Mouse (Mus musculus): ENCODE results near the gene Cyp2a22.
"Not testable (repeated sequence)": the region's sequence is repeated elsewhere in the genome, so short reads cannot be mapped to it uniquely, and the experiment has no call there.

Cyp2a22 gene

DNA sequence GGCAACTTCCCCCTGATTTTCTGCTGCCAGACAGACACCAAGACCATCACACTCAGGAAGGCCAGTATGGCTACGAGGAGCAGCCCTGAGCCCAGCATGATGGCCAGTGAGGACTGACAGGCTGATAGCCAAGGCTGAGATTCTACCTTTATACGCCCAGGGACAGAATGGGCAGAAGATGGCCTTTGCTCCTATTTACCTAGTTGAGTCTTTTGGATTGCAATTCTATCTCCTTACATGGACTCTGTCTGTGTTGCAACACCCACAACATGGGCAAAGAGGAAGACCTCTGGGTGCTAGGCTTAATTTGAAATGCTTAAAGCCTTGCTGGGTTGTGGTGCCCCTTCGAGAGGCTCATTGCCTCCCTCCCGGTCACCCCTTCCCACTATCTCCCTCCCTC lies at the start of gene Cyp2a22:
Gene Cyp2a22, minus strand, starts transcription at position 123 of the 400 bp plus-strand sequence.
- DNase-seq, result no peak

DNA sequence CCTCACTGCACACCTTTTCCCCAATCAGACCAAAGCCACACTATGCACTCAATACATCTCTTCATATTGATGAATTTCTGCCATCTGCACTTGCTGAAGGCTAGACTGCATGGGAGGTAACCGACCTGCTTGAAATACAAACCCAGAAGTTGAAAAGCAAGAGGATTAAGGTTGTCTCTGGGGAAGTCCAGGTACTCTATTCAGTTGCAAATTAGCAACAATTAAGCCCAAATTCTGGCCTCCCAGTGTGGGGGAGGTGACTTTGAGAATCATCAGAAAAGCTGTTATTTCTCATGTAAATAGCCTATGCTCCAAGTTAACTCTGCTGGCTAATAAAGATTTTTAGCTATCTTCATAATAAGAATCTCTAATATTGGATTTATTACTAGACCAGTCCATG lies 44.0 kb upstream of the Cyp2a22 start:
- DNase-seq, result not testable (repeated sequence)

DNA sequence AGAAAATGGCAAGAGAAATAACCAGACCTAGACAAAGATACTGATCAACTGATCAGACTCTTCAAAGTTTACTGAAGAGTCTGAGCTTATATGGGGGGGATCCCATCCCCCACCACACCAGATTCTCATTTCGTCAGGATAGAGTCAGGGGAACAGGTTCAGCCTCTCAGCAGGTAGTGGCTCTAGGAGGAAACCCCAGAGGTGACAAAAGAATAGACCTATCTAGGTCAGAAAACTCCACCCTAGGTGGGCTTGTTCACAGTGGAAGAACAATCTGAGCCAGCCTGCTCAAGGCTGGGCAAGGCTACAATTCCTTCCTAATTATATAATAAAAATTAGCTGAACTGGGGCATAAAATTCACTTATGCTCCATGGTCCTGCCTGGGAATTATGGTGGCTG lies 43.4 kb upstream of the Cyp2a22 start:
- no peak for DNase-seq

DNA sequence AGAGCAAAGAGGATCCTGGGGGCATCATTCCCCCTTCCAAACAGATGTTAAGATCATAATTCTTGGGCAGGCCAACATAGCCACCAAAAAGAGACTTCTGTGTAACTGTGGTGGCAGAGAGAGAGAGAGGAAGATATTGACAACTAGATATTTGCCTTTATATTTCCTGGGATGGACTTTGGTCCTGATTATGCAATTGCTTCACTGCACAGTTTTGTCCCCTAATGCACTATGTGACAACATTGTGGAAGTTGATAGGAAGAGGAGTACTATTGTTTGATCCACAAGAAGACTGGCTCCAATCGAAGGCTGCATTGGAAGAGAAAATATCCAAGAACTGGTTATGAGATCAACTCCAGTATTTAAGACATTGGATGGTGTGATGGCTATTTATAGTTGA lies 42.8 kb upstream of the Cyp2a22 start:
- not testable (repeated sequence) for DNase-seq

DNA sequence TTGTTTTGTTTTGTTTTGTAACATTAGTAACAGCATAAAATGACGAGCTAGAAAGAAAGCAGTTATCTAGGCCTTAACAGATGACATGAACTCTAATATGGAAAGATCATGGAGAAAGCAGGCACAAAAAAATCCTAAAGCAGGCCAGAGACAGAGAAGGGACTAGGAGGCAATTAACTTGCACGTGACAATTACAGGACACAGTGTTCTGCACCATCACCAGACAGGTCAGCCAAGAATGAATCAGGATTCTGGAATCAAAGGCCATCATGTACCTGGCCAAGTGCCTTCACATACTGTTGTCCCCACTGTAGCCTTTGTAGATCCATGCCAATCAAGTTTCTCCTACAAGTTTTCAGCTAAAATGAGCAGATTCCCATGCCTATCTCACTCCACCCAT lies 42.3 kb upstream of the Cyp2a22 start:
- not testable (repeated sequence) for DNase-seq

DNA sequence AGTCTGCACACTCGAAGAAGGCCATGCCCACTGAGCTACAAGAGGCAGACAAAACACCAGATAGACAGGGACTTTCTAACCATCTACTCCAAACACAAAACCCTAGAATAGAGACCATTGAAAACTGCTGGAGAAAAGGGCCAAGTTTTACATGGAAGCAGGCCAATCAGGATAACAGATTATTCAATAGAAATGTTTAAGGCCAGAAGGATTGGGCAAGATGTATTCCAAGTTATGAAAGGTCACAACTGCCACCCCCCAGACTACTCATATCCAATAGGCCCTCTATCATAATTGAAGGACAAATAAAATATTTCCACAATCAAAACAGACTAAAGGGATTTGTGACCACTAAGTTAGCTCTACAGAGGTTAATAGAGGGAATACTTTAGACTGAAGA lies 23.2 kb upstream of the Cyp2a22 start:
- not testable (repeated sequence) for DNase-seq

DNA sequence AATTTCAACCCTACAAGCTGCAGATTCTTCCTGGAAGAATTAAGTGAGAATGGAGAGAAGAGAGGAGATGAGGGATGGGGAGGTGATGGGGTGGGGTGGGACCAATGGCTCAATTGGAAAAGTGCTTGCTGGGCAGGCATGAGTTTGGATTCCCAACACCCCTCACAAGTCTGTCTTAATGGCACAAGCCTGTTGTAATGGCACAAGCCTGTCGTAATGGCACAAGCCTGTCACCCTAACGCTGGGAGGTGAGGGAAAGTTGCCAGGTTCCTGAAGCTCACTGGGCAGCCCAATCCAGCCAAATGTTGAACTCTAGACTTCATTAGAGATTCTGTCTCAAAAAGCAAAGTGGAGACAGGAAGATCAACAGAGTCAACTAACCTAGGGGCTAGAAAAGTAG lies 14.1 kb upstream of the Cyp2a22 start:
- not testable (repeated sequence) for DNase-seq

DNA sequence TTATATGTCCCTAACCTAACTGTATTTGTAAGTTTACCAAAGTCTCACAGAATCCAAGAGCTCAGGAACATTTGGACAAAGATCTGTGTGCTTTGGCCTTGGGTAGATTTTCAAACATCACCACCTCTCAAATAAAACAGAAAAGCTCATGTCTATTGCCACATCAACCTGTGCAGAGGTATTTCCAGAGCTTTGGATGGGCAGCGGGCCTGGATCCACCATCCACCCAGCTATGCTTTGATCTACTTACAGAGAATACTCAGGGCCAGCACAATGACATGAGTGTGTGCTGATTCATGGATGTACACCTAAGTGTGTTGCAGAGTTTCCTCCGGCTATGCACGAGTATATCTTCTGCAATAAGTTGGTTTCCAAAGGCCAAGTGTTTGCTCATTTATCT lies 13.5 kb upstream of the Cyp2a22 start:
- DNase-seq, result not testable (repeated sequence)

DNA sequence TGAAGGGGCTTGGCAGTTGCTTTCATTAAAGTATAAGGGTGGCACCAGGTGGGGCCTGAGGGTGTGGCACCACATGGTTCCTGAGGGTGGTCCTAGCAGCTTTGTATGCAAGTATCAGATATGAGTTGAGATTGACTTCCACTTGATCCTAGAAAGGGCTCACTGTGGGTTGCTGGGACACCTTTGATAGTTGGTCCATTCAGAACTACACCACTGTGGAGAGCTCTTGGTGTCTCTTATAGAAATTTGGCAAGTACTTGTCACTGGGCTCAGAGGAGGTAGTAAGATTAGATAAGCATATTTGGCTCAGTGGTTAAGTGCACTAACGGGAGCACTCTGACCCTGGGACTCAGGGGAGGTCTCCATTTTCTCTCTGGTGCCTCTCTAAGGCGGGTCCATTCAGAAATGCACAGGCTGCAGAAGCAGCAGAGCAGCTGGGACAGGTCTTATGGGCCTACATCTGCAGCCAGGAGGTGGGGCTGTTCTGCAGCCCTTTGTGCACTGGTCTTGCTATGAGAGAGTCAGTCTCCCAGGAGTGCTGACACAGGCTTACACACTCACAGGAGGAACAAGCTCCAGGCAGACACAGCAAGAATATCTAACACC lies 2.2 kb upstream of the Cyp2a22 start:
- not testable (repeated sequence) for DNase-seq

DNA sequence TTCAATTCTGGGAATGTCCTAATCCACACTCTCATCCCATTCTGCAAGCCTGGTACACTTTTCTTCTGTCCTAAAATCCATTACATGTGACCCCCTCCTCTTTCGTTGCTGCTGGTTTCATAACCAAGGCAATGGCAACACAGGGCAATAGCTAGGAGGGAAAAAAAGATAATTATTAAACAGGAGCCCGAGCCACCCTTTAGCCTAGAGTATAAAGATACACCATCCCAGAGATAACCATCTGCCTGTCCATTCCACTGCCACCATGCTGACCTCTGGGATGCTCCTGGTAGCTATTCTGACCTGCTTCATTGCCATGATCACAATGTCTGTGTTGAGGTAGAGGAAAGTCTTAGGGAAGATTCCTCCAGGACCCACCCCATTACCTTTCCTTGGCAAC lies 22.1 kb downstream of the Cyp2a22 start:
- not testable (repeated sequence) for DNase-seq
